Mouse (Mus musculus) adrenal gland, adult 8-10 months (tissue): ENCODE measurements around the gene Itgb2. TPM values are rescaled to one million over a fixed set of nuclear protein-coding genes. Genes with fewer than 3 reads are reported as not detected.
A peak's percentile ranks its signal among the peaks of the same experiment; 100 is the strongest.

Experiments used
- DNase-seq: peaks from one replicate; pipeline ENCODE4 v3.0.0; 2022
- total RNA-seq, 4 experiments: library from RNA; stranded (reverse); gene quantifications; 2 replicates each; pipeline ENCODE4 v1.2.4; 2022

Gene Itgb2
- 10 to 100 TPM in 3 of 4 experiments, 1 to 10 TPM in 1; 8.6 to 16.8 (median 13.5) TPM for total RNA-seq

- DNase-seq, result no peak
Measured at GRCm38 (mm10) chr10:77530140-77530539, at the start of gene Itgb2. Itgb2 (plus strand) TSS chr10:77530252.

DNA sequence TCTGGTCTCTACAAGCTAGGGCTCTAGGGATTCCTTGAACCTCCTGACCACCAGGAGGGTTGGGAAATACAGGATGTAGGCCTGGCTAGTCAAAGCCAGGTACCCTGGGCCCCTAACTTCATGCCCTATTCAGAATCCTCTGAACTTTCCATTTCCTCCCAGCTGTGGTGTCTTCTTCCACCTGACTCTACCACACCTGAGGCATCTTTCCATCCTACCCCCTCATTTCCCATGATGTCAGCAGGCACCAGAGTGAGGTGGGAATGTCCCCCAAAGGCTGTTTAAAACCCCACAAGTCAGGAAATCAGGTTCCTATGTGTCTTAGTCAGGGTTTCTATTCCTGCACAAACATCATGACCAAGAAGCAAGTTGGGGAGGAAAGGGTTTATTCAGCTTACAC, 48.2 kb upstream of the Itgb2 start:
- DNase-seq, result no peak

GRCm38 (mm10) chr10:77484205-77484935, 45.7 kb upstream of the Itgb2 start:
- DNase-seq, result no peak

DNA sequence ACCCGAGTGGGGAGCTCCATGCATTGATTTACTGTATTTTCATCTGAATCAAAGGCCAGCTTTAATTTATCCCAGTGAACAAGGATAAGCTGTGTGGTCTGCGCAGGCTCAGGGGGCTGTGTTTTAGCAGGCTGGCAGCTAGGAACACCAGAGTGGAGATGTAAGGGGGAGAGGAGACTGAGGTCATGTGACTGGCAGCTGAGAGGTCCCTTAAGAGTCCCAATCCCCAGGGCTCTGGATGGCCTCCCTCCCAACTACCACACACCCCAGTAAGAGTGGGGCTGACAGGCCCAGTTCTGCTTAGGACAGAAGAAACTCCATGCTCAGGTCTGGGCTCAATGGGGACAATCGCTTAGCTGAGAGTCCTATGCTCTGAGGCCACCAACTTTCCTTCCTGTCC, 44.3 kb upstream of the Itgb2 start:
- no peak for DNase-seq

DNA sequence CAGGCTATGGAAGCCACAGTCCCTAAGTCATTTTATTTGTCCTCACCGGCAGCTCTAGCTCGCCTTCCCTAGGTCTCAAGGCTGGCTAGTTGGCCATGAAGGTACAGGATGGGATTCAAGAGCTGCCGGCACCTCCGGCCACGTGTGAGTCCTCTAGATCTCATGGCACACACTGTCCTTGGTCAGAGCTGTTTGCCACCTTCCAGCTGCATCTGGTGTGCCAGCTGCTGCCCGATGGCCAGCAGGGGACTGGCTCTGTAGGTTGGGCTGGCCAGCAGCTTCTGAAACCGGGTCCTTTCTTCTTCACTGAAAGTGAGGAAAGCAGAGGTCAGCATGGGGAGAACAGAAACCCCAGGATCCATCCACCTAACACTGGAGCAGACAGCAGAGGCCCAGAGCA, 41.9 kb upstream of the Itgb2 start:
- no peak for DNase-seq

DNA sequence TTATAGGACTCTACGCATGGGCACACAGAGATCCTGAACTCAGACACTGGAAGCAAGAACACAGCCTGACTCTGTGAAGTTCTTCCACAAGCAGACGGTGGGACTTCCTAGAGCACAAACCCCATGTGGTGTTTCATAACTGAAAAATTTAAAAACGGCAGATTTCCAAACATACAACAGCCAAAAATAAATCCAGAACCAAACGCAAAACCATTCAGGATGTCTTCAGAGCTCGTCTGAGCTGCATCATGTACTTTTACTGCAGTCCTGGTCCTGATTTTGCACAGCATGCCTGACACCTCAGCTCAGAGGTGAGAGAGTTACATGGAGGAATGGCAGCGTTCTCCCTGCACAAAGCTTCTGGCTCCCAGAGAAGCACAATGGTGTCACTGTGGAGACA, 38.5 kb upstream of the Itgb2 start:
- DNase-seq, result no peak

- no peak for DNase-seq
Measured at GRCm38 (mm10) chr10:77492885-77493284, 37.2 kb upstream of the Itgb2 start.

DNA sequence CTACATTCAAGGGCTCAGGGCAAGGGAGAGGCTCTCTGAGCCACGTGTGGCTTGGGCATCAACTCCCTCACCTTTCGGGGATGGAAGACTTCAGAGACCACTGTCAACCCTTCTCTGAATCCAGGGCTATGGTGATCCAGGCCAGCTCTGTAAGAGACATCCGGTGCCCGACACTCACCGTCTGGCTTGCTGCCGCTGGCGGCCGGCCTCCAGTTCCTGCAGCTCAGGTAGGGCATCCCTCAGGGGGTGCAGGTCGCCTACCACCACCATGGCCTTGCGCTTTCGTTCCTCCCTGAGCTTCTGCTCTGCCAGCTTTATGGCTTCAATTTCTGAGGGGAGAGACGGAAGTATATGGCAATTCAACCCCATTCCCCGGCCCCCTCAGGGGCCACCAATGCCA, 32.9 kb upstream of the Itgb2 start:
- DNase-seq, result no peak

DNA sequence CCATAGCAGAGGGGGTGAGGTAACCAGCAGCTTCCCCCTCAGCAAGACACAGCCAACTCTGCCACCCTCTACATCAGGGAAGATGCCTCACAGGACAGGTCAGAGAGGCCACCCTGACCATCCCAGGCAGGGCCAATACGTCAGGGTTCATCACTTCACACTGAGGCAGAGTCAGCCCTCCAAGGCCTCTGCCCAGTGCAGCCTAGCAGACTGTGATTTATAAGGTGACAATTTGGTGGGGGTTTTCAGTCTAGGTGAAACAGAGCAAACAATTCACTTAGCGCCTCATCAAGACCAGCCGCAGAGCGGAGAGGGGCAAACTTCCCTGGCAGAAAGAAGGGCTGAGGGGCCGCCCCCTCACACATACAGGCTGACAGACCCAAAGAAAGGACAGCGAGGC, 31.8 kb upstream of the Itgb2 start:
- no peak for DNase-seq

- DNase-seq, result no peak
Measured at GRCm38 (mm10) chr10:77500636-77501035, 29.4 kb upstream of the Itgb2 start.

- DNase-seq, result no peak
Measured at GRCm38 (mm10) chr10:77502967-77503922, 26.8 kb upstream of the Itgb2 start.

GRCm38 (mm10) chr10:77504143-77504542, 25.9 kb upstream of the Itgb2 start:
- DNase-seq, result no peak

DNA sequence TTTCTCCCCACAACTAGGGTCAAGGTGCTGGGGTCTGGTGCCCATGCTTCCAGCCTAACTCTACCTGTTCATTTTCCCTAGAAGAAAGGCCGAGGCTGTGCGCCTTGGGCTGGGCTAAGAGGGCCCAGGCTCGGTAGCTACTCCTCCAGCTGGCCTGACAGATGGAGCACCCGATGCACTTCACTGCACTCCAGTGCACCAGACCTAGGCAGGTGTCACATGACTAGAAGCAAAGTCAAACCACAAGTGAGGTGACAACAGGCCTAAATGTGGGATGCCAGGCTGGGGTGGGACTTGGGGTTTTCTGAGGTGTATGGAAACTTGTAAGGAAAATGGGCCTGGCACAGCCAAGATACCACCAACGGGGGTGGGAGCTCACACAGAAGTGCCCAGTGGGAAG, 23.5 kb upstream of the Itgb2 start:
- DNase-seq, result no peak

GRCm38 (mm10) chr10:77506961-77507577, 23.0 kb upstream of the Itgb2 start:
- no peak for DNase-seq

- no peak for DNase-seq
Measured at GRCm38 (mm10) chr10:77507779-77508178, 22.3 kb upstream of the Itgb2 start.

DNA sequence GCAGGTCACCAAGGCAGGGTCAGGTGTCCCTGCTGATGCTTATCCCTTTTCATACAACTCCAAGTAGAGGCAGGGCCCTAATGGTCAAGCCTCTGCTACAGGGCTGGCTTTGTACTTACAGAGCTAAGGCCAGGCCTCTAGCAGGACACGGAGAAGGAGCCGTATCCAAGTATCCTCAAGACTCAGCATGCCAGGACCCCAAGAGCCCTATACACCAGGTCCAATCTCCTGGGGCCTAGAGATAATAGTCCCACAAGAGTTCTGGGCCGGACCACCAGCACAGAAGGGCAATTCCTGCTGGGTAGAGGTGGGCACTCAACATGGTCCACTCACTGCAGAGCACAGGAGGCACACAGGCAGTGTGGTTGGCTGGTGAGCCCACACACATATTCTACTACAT, 21.3 kb upstream of the Itgb2 start:
- DNase-seq, result no peak

DNA sequence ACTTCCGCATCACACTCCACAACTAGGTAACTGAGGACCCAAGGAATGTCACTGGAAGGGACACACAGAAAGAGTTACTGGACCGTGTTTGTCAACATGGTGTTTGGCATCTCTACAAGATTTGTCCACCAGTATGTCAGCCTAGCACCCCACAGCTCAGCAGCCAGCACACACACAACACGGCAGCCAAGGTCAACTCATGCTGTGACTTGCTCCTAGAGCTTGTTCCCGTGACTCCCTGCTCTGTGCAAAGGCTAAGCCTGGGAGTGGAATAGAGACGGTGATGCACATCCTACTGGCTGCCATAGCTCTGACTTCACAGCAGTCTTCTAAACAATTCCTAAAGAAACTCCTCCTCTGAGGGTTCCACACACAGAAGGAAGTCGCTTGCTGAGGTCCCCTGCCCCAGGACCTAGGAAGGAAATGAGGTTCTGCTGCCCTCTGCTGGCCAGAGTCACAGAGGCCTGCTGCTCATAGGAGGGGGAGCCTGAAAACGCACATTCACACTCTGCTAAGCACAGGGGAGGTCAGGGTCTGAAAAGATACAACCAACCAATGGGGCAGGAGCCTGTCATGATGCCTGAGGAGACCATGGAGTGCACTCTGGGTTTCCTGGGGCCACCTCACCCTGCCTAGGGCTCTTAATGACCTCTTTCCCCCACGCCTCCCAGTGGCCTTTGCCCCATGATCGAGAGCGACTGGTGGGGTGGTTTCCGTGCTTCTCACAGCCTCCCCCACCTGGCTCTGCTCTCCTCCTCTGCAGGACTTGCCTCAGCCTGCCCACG, 20.5 kb upstream of the Itgb2 start:
- DNase-seq, result no peak

- DNase-seq, result no peak
Measured at GRCm38 (mm10) chr10:77510225-77510982, 19.6 kb upstream of the Itgb2 start.

DNA sequence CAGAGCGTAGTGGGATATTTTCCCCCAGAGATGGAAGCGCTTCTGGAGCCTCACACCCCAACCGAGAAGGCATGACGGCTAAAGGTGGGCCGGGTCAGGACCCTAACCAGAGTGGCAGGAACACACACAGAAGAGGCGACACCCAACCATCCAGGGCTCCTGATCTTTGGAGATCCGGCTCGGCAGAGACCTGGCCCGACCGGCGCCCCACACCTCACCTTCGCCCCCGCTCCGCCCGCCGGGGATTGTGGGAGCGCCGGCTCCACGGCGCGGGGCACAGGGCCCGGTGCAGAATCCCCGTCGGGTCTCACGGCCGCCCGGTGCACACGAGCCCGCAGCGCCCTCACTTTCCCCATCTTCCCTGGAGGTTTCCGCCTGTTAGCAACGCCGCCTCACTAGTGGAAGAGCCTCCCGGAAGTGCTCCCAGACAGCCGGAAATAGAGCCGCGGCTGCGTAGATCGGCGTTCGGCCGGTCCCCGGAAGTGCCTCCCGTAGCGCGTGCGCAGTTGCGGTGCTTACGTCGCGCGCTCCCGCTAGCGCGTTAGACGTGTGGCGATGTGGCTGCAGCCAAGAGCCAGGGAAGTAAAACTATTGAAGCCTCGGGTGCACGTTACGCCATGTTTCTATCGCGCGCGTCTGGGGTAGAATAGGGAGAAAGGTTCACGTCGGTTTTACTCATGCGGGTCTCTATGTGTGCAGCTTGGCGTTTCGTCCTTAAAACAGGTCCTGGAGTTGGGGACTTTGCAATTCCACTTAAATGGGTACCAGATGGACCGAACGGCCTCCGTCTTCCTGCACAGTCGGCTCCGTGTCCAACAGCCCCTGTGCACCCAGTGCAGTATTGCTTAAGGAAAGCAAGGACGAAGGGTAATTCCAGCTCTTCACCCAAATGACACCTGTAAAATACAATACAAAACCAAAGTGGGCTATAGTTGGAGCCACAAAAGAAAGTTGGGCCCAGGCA, 14.4 kb upstream of the Itgb2 start, which contains the start of gene Fam207a:
Gene Fam207a (minus strand): TSS at position 401 of the 964 bp plus-strand sequence.
- peak; percentile 91 for DNase-seq

DNA sequence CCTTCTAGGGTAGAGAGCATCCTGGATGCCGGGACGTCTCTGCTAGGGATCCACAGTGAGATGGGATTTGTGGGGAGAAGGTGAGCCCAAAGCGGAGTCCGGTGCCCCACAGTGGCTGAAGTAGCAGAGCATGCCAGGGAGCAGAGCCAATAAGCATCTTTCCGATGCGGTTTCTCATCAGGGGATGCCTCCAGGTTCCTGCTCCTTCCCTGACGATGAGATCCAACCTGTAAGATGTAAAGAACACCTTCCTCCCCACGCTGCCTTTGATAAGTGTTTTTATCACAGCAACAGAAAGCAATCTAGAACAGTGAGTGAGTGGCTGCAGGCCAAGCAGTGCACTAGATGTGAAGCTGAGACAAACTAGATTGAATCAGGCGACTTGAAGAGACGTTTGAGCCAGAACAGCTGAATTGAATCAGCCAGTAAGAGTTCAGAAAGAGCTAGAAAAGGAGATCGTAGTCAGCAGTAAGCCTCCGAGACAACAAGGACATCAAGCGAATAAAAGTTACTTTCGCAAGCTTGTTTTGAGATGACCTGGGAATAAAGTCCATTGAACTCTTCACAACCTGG, 13.6 kb upstream of the Itgb2 start:
- DNase-seq, result no peak
